Comparison of ENCODE assay signal across 31 mouse cellular contexts in genomic region chr2:32705018-32705417, GRCm38 (mm10). TPM values are rescaled to one million over a fixed set of nuclear protein-coding genes. Genes with fewer than 3 reads are reported as not detected.
A peak's percentile ranks its signal among the peaks of the same experiment; 100 is the strongest.
DNase-seq lines count a peak whose midpoint lies in the region; ATAC-seq and TF ChIP-seq lines count a peak whose summit lies in the region.
"Had no signal": no experiment of that assay in that cellular context is flagged by ENCODE, and none has a peak within 500 bp of the region (broad histone marks: within the 10 kb centered on the region; RNA-seq: fewer than 3 reads in every experiment).

No protein-coding gene starts in this region.

- H3K4me1 ChIP-seq in kidney, embryonic 15.5 days = peaks cover 17% of the 10 kb centered on the region; the same call in 1 of the 2 replicates
- no peaks in the 10 kb centered on the region for H3K4me1 ChIP-seq in kidney, embryonic 14.5 days (ENCODE audit: control insufficient read depth, insufficient read depth, low read length)
- peaks cover 14% of the 10 kb centered on the region for H3K4me1 ChIP-seq in liver, adult 2 months (ENCODE audit: control insufficient read depth, insufficient read depth, low read length)
- H3K4me1 ChIP-seq in liver, embryonic 11.5 days (replicated peaks; ENCODE audit: control insufficient read depth, insufficient read depth, low read length) = no peaks in the 10 kb centered on the region; the same call in 1 of the 2 replicates
- peaks cover under 1% of the 10 kb centered on the region; the same call in 1 of the 2 replicates for H3K4me1 ChIP-seq in liver, embryonic 16.5 days (ENCODE audit: control insufficient read depth, low read depth, low read length)
- peaks cover 6% of the 10 kb centered on the region; the same call in 1 of the 2 replicates for H3K4me1 ChIP-seq in embryonic facial prominence, embryonic 10.5 days
- H3K4me1 ChIP-seq: forebrain, embryonic 13.5 days; heart, embryonic 12.5 days; heart, embryonic 15.5 days; hindbrain, embryonic 10.5 days had no signal

- peaks cover 79% of the 10 kb centered on the region for H3K36me3 ChIP-seq in kidney, embryonic 15.5 days
- peaks cover 70% of the 10 kb centered on the region for H3K36me3 ChIP-seq in kidney, embryonic 14.5 days (ENCODE audit: control insufficient read depth, insufficient read depth, low read length)
- H3K36me3 ChIP-seq in liver, adult 2 months (ENCODE audit: control insufficient read depth, insufficient read depth, low read length) = peaks cover 35% of the 10 kb centered on the region
- H3K36me3 ChIP-seq in liver, embryonic 11.5 days (ENCODE audit: control insufficient read depth, insufficient read depth, low read length) = peaks cover 43% of the 10 kb centered on the region
- peaks cover 34% of the 10 kb centered on the region for H3K36me3 ChIP-seq in liver, embryonic 16.5 days (ENCODE audit: control insufficient read depth, insufficient read depth)
- H3K36me3 ChIP-seq in embryonic facial prominence, embryonic 10.5 days (replicated peaks) = peaks cover 84% of the 10 kb centered on the region

- TF ChIP-seq CTCF in liver, adult 2 months (IDR thresholded peaks at IDR 0.05; ENCODE audit: low read depth, low read length) = no peak

- peak overlapping the region; percentile 64 for H3K27ac ChIP-seq in kidney, embryonic 15.5 days
- no peak overlapping the region for H3K27ac ChIP-seq in kidney, embryonic 14.5 days (ENCODE audit: low read depth, low read length)
- H3K27ac ChIP-seq in liver, adult 2 months (replicated peaks; ENCODE audit: insufficient read depth, low read depth, low read length) = peak overlapping the region; percentile 78
- no peak overlapping the region for H3K27ac ChIP-seq in liver, embryonic 11.5 days (ENCODE audit: low read depth, low read length)
- 0 out of 2 replicates have a peak overlapping the region, but pooled peaks have one; percentile 68 for H3K27ac ChIP-seq in liver, embryonic 16.5 days (ENCODE audit: low read length)
- H3K27ac ChIP-seq in embryonic facial prominence, embryonic 10.5 days (replicated peaks) = no peak overlapping the region
- H3K27ac ChIP-seq: forebrain, embryonic 10.5 days; forebrain, embryonic 13.5 days; gastrocnemius, adult 2 months; heart, embryonic 15.5 days; hindbrain, embryonic 10.5 days; hindbrain, embryonic 14.5 days; hindbrain, postnatal 0 days had no signal

- no peaks in the 10 kb centered on the region for H3K27me3 ChIP-seq in kidney, embryonic 15.5 days
- no peaks in the 10 kb centered on the region for H3K27me3 ChIP-seq in kidney, embryonic 14.5 days (ENCODE audit: control insufficient read depth, insufficient read depth, low read length)
- H3K27me3 ChIP-seq in liver, adult 2 months (ENCODE audit: control insufficient read depth, insufficient read depth, low read length) = no peaks in the 10 kb centered on the region
- no peaks in the 10 kb centered on the region for H3K27me3 ChIP-seq in liver, embryonic 11.5 days (replicated peaks; ENCODE audit: control insufficient read depth, insufficient read depth, low read length)
- H3K27me3 ChIP-seq in liver, embryonic 16.5 days (ENCODE audit: control insufficient read depth, insufficient read depth, low read depth, low read length) = no peaks in the 10 kb centered on the region
- no peaks in the 10 kb centered on the region for H3K27me3 ChIP-seq in embryonic facial prominence, embryonic 10.5 days (replicated peaks; ENCODE audit: low read depth, poor library complexity, severe bottlenecking)
- H3K27me3 ChIP-seq: forebrain, embryonic 13.5 days; heart, embryonic 12.5 days; heart, embryonic 15.5 days had no signal

- peak; percentile 61 for DNase-seq in liver, adult 2 months (ENCODE audit: extremely low read depth, low read depth, low spot score)
- DNase-seq in liver, embryonic 11.5 days (ENCODE audit: low spot score) = no peak
- peak; percentile 48 for DNase-seq in adipocyte (ENCODE audit: low spot score)
- no peak for DNase-seq in embryonic facial prominence, embryonic 10.5 days (ENCODE audit: low spot score)
- DNase-seq: adrenal gland, adult 8-10 months; adrenal gland, postnatal 25 days; B cell, adult 2 months; cerebellum, adult 11-12 months; cerebellum, adult 8-10 months; cerebellum, postnatal 10 days; cerebellum, postnatal 36 days; embryo, embryonic 11 days; gastrocnemius, adult 2 months; gastrocnemius, postnatal 14 days; heart, adult 11 months; heart, postnatal 10 days; heart, postnatal 36 days had no signal

- no peak for TF ChIP-seq POLR2A in liver, adult 2 months (IDR thresholded peaks at IDR 0.05; ENCODE audit: extremely low read depth, insufficient read depth, low read length)

- H3K79me2 ChIP-seq in liver, adult 2 months (ENCODE audit: control insufficient read depth, insufficient read depth, low read length) = peaks cover 32% of the 10 kb centered on the region

- no peak overlapping the region for H3K4me2 ChIP-seq in kidney, embryonic 15.5 days
- H3K4me2 ChIP-seq in kidney, embryonic 14.5 days (replicated peaks; ENCODE audit: low read depth, low read length) = no peak overlapping the region
- no peak overlapping the region for H3K4me2 ChIP-seq in liver, embryonic 11.5 days
- no peak overlapping the region for H3K4me2 ChIP-seq in liver, embryonic 16.5 days (ENCODE audit: low read depth, low read length)
- H3K4me2 ChIP-seq: forebrain, embryonic 13.5 days; heart, embryonic 12.5 days; heart, embryonic 15.5 days; hindbrain, embryonic 14.5 days had no signal

- no peaks in the 10 kb centered on the region for H3K9me3 ChIP-seq in kidney, embryonic 15.5 days (replicated peaks)
- no peaks in the 10 kb centered on the region for H3K9me3 ChIP-seq in kidney, embryonic 14.5 days (ENCODE audit: control insufficient read depth, low read length)
- no peaks in the 10 kb centered on the region for H3K9me3 ChIP-seq in liver, embryonic 11.5 days (ENCODE audit: control insufficient read depth, low read length)
- no peaks in the 10 kb centered on the region for H3K9me3 ChIP-seq in liver, embryonic 16.5 days (replicated peaks; ENCODE audit: control insufficient read depth, low read length)
- no peaks in the 10 kb centered on the region for H3K9me3 ChIP-seq in embryonic facial prominence, embryonic 10.5 days
- H3K9me3 ChIP-seq: forebrain, embryonic 10.5 days; forebrain, embryonic 13.5 days; heart, embryonic 12.5 days; heart, embryonic 15.5 days; hindbrain, embryonic 10.5 days had no signal

- no peak for ATAC-seq in kidney, embryonic 15.5 days (replicated peaks; ENCODE audit: low FRiP score)
- ATAC-seq in kidney, embryonic 14.5 days (ENCODE audit: low FRiP score, low TSS enrichment) = no peak
- ATAC-seq in liver, embryonic 11.5 days (replicated peaks; ENCODE audit: low FRiP score) = no peak
- ATAC-seq in liver, embryonic 16.5 days (ENCODE audit: low read depth) = no peak
- no peak for ATAC-seq in frontal cortex, adult (ENCODE audit: low TSS enrichment)
- ATAC-seq: forebrain, embryonic 13.5 days; forebrain, embryonic 16.5 days; hindbrain, postnatal 0 days had no signal

- WGBS in kidney, embryonic 15.5 days = 94% methylated on average over 7 of the region's 7 CpGs
- 90% methylated on average over 7 of the region's 7 CpGs for WGBS in kidney, embryonic 14.5 days
- WGBS in liver, adult 2 months = 56% methylated on average over 7 of the region's 7 CpGs
- WGBS in liver, embryonic 11.5 days = 94% methylated on average over 7 of the region's 7 CpGs
- WGBS in liver, embryonic 16.5 days (ENCODE audit: insufficient replicate concordance) = 83% methylated on average over 7 of the region's 7 CpGs
- WGBS in embryonic facial prominence, embryonic 10.5 days = 89% methylated on average over 7 of the region's 7 CpGs

- no peak overlapping the region for H3K4me3 ChIP-seq in kidney, embryonic 15.5 days (replicated peaks)
- H3K4me3 ChIP-seq in kidney, embryonic 14.5 days (ENCODE audit: low read length) = no peak overlapping the region
- H3K4me3 ChIP-seq in liver, adult 2 months (ENCODE audit: insufficient read depth, low read depth, low read length) = no peak overlapping the region
- no peak overlapping the region for H3K4me3 ChIP-seq in liver, embryonic 11.5 days (ENCODE audit: low read depth, low read length)
- no peak overlapping the region for H3K4me3 ChIP-seq in liver, embryonic 16.5 days (ENCODE audit: low read depth, low read length)
- no peak overlapping the region for H3K4me3 ChIP-seq in embryonic facial prominence, embryonic 10.5 days
- H3K4me3 ChIP-seq: forebrain, embryonic 10.5 days; forebrain, embryonic 13.5 days; gastrocnemius, adult 2 months; heart, embryonic 12.5 days; heart, embryonic 15.5 days; hindbrain, embryonic 10.5 days had no signal

- H3K9ac ChIP-seq in kidney, embryonic 15.5 days = no peak overlapping the region
- H3K9ac ChIP-seq in kidney, embryonic 14.5 days (ENCODE audit: low read depth, low read length) = no peak overlapping the region
- H3K9ac ChIP-seq in liver, adult 2 months (ENCODE audit: low read depth, low read length) = peak overlapping the region; percentile 3; the same call in 1 of the 2 replicates
- H3K9ac ChIP-seq in liver, embryonic 11.5 days (ENCODE audit: low read depth, low read length) = no peak overlapping the region
- H3K9ac ChIP-seq in liver, embryonic 16.5 days (ENCODE audit: low read depth, low read length) = no peak overlapping the region
- H3K9ac ChIP-seq: forebrain, embryonic 13.5 days; heart, embryonic 12.5 days; heart, embryonic 15.5 days; hindbrain, embryonic 14.5 days had no signal

RNA-seq across cellular contexts. Expression of gene Fpgs, which starts 1.1 kb away (rescaled TPM):
- polyA plus RNA-seq in kidney, embryonic 15.5 days (2015; fragmentation: Nextera tagmentation; extraction: Ambion mirVana) = 33.7 and 40.3 TPM in 2 replicates
- 27.1 and 33.2 TPM in 2 replicates for polyA plus RNA-seq in kidney, embryonic 14.5 days (2014; fragmentation: Nextera tagmentation; extraction: Ambion mirVana)
- 158 and 175 TPM in 2 replicates for total RNA-seq in liver, adult 2 months (2014; rRNA removed)
- 414 and 481 TPM in 2 replicates for polyA plus RNA-seq in liver, adult 2 months (2012; rRNA removed)
- polyA plus RNA-seq in liver, embryonic 11.5 days (2014; fragmentation: Nextera tagmentation; extraction: Ambion mirVana) = 46.2 and 47.1 TPM in 2 replicates
- polyA plus RNA-seq in liver, embryonic 16.5 days (2015; fragmentation: Nextera tagmentation; extraction: Ambion mirVana) = 49.7 and 56.2 TPM in 2 replicates
- polyA plus RNA-seq in embryonic facial prominence, embryonic 10.5 days (2016; fragmentation: Nextera tagmentation; extraction: Ambion mirVana) = 33.5 and 35.5 TPM in 2 replicates

RNA-seq across cellular contexts. Expression of gene Cdk9, which starts 7.9 kb away (rescaled TPM):
- polyA plus RNA-seq in kidney, embryonic 15.5 days (2015; fragmentation: Nextera tagmentation; extraction: Ambion mirVana) = 108 and 118 TPM in 2 replicates
- polyA plus RNA-seq in kidney, embryonic 14.5 days (2014; fragmentation: Nextera tagmentation; extraction: Ambion mirVana) = 105 and 106 TPM in 2 replicates
- 19.5 and 27.3 TPM in 2 replicates for total RNA-seq in liver, adult 2 months (2014; rRNA removed)
- polyA plus RNA-seq in liver, adult 2 months (2012; rRNA removed) = 46.6 and 63.7 TPM in 2 replicates
- 83.4 and 84.5 TPM in 2 replicates for polyA plus RNA-seq in liver, embryonic 11.5 days (2014; fragmentation: Nextera tagmentation; extraction: Ambion mirVana)
- 40.2 and 43.8 TPM in 2 replicates for polyA plus RNA-seq in liver, embryonic 16.5 days (2015; fragmentation: Nextera tagmentation; extraction: Ambion mirVana)
- polyA plus RNA-seq in embryonic facial prominence, embryonic 10.5 days (2016; fragmentation: Nextera tagmentation; extraction: Ambion mirVana) = 130 and 135 TPM in 2 replicates

RNA-seq across cellular contexts. Expression of gene Sh2d3c, which starts 15.8 kb away (rescaled TPM):
- polyA plus RNA-seq in kidney, embryonic 15.5 days (2015; fragmentation: Nextera tagmentation; extraction: Ambion mirVana) = 32.5 and 37.2 TPM in 2 replicates
- polyA plus RNA-seq in kidney, embryonic 14.5 days (2014; fragmentation: Nextera tagmentation; extraction: Ambion mirVana) = 19.8 and 25.4 TPM in 2 replicates
- total RNA-seq in liver, adult 2 months (2014; rRNA removed) = 2.2 and 3.2 TPM in 2 replicates
- 7.5 and 10.4 TPM in 2 replicates for polyA plus RNA-seq in liver, adult 2 months (2012; rRNA removed)
- polyA plus RNA-seq in liver, embryonic 11.5 days (2014; fragmentation: Nextera tagmentation; extraction: Ambion mirVana) = 13.4 and 14.2 TPM in 2 replicates
- polyA plus RNA-seq in liver, embryonic 16.5 days (2015; fragmentation: Nextera tagmentation; extraction: Ambion mirVana) = 7.1 and 8.6 TPM in 2 replicates
- polyA plus RNA-seq in embryonic facial prominence, embryonic 10.5 days (2016; fragmentation: Nextera tagmentation; extraction: Ambion mirVana) = 27.1 and 27.5 TPM in 2 replicates

RNA-seq across cellular contexts. Expression of gene 6330409D20Rik, which starts 35.8 kb away (rescaled TPM):
- 0.18 TPM in 1 of 2 replicates, not detected in the other for polyA plus RNA-seq in kidney, embryonic 15.5 days (2015; fragmentation: Nextera tagmentation; extraction: Ambion mirVana)
- polyA plus RNA-seq in kidney, embryonic 14.5 days (2014; fragmentation: Nextera tagmentation; extraction: Ambion mirVana) = not detected in 2 replicates
- not detected in 2 replicates for total RNA-seq in liver, adult 2 months (2014; rRNA removed)
- polyA plus RNA-seq in liver, adult 2 months (2012; rRNA removed) = not detected in 2 replicates
- polyA plus RNA-seq in liver, embryonic 11.5 days (2014; fragmentation: Nextera tagmentation; extraction: Ambion mirVana) = 0.22 TPM in 1 of 2 replicates, not detected in the other
- polyA plus RNA-seq in liver, embryonic 16.5 days (2015; fragmentation: Nextera tagmentation; extraction: Ambion mirVana) = not detected in 2 replicates
- 0.52 and 0.57 TPM in 2 replicates for polyA plus RNA-seq in embryonic facial prominence, embryonic 10.5 days (2016; fragmentation: Nextera tagmentation; extraction: Ambion mirVana)
- total RNA-seq: adrenal gland, adult 8-10 months; adrenal gland, postnatal 25 days; gastrocnemius, adult 2 months; gastrocnemius, postnatal 14 days; gastrocnemius, postnatal 4 days; heart, postnatal 10 days; heart, postnatal 36 days; MEL had no signal
- polyA plus RNA-seq: heart, embryonic 12.5 days had no signal

RNA-seq across cellular contexts. Expression of gene Tor2a, which starts 52.0 kb away (rescaled TPM):
- 64.8 and 70.5 TPM in 2 replicates for polyA plus RNA-seq in kidney, embryonic 15.5 days (2015; fragmentation: Nextera tagmentation; extraction: Ambion mirVana)
- 75.6 and 76.8 TPM in 2 replicates for polyA plus RNA-seq in kidney, embryonic 14.5 days (2014; fragmentation: Nextera tagmentation; extraction: Ambion mirVana)
- 26.6 and 35.6 TPM in 2 replicates for total RNA-seq in liver, adult 2 months (2014; rRNA removed)
- 72.6 and 77.4 TPM in 2 replicates for polyA plus RNA-seq in liver, adult 2 months (2012; rRNA removed)
- 57.2 and 60.5 TPM in 2 replicates for polyA plus RNA-seq in liver, embryonic 11.5 days (2014; fragmentation: Nextera tagmentation; extraction: Ambion mirVana)
- 25.7 and 26.1 TPM in 2 replicates for polyA plus RNA-seq in liver, embryonic 16.5 days (2015; fragmentation: Nextera tagmentation; extraction: Ambion mirVana)
- 48.9 and 53.5 TPM in 2 replicates for polyA plus RNA-seq in embryonic facial prominence, embryonic 10.5 days (2016; fragmentation: Nextera tagmentation; extraction: Ambion mirVana)

Comparison
In these comparisons a context has a peak if more than half of its experiments do, and no peak if none do; other contexts are left out.
1. H3K27ac ChIP-seq: peak in kidney, embryonic 15.5 days (single experiment), liver, adult 2 months (single experiment) and liver, embryonic 16.5 days (single experiment); none in kidney, embryonic 14.5 days (single experiment), liver, embryonic 11.5 days (single experiment) and embryonic facial prominence, embryonic 10.5 days (single experiment).
2. DNase-seq: peak in liver, adult 2 months (single experiment) and adipocyte (single experiment); none in liver, embryonic 11.5 days (single experiment) and embryonic facial prominence, embryonic 10.5 days (single experiment).